In genomic region chr10:44148337-44149317, GRCm38 (mm10) we compare ENCODE assay signal across 8 mouse cellular contexts. TPM values are rescaled to one million over a fixed set of nuclear protein-coding genes. Genes with fewer than 3 reads are reported as not detected.
DNase-seq lines count a peak whose midpoint lies in the region; ATAC-seq lines count a peak whose summit lies in the region.

Gene Crybg1, minus strand, starts transcription at chr10:44148853.

- WGBS in intestine, embryonic 14.5 days, result 5% methylated on average over 53 of the region's 53 CpGs
- WGBS in midbrain, embryonic 16.5 days, result 5% methylated on average over 53 of the region's 53 CpGs

- H3K36me3 ChIP-seq in intestine, embryonic 14.5 days (ENCODE audit: control insufficient read depth, insufficient read depth, low read length), result no peaks in the 10 kb centered on the region
- H3K36me3 ChIP-seq in midbrain, embryonic 16.5 days (ENCODE audit: control insufficient read depth, insufficient read depth, low read length), result no peaks in the 10 kb centered on the region

- H3K9me3 ChIP-seq in intestine, embryonic 14.5 days (ENCODE audit: control insufficient read depth, low read length), result no peaks in the 10 kb centered on the region
- H3K9me3 ChIP-seq in midbrain, embryonic 16.5 days (replicated peaks; ENCODE audit: control insufficient read depth, low read length, poor library complexity, severe bottlenecking), result no peaks in the 10 kb centered on the region

- peak within 1 kb of the TSS; percentile 38 for H3K4me3 ChIP-seq in intestine, embryonic 14.5 days (ENCODE audit: low read depth, low read length)
- peak within 1 kb of the TSS; percentile 39 for H3K4me3 ChIP-seq in midbrain, embryonic 16.5 days (ENCODE audit: low read depth, low read length)

- peak within 1 kb of the TSS; percentile 79 for H3K4me2 ChIP-seq in intestine, embryonic 14.5 days (ENCODE audit: low read length)
- H3K4me2 ChIP-seq in midbrain, embryonic 16.5 days (ENCODE audit: low read length), result peak within 1 kb of the TSS; percentile 75

- peak; percentile 11 to 33 for DNase-seq in frontal cortex, postnatal 10 days (ENCODE audit: low spot score in 2 of 2)
- no peak for DNase-seq in frontal cortex, postnatal 36 days (ENCODE audit: low spot score in 2 of 2)
- peak; percentile 73 to 82 for DNase-seq in cerebellum, postnatal 10 days
- DNase-seq in gastrocnemius, adult 18-20 months (ENCODE audit: low spot score), result peak; percentile 12
- DNase-seq in intestine, embryonic 14.5 days (ENCODE audit: low spot score), result peak; percentile 91
- DNase-seq in liver, result peak; percentile 81
- DNase-seq in spleen, postnatal 4 days (ENCODE audit: low spot score in 2 of 2), result peak; percentile 65 to 88

- H3K27me3 ChIP-seq in intestine, embryonic 14.5 days (replicated peaks; ENCODE audit: control insufficient read depth, insufficient read depth, low read length), result no peaks in the 10 kb centered on the region
- peaks cover 4% of the 10 kb centered on the region for H3K27me3 ChIP-seq in midbrain, embryonic 16.5 days (ENCODE audit: control insufficient read depth, insufficient read depth, low read depth, low read length)

- no peak within 1 kb of the TSS for H3K9ac ChIP-seq in intestine, embryonic 14.5 days (ENCODE audit: low read length)
- H3K9ac ChIP-seq in midbrain, embryonic 16.5 days (ENCODE audit: low read depth, low read length), result peak within 1 kb of the TSS; percentile 30; the same call in 1 of the 2 replicates

- no peaks in the 10 kb centered on the region for H3K4me1 ChIP-seq in intestine, embryonic 14.5 days (replicated peaks; ENCODE audit: control insufficient read depth, insufficient read depth, low read length)
- peaks cover 11% of the 10 kb centered on the region for H3K4me1 ChIP-seq in midbrain, embryonic 16.5 days (ENCODE audit: control insufficient read depth, insufficient read depth, low read length)

- H3K27ac ChIP-seq in intestine, embryonic 14.5 days (ENCODE audit: low read depth), result no peak within 1 kb of the TSS
- no peak within 1 kb of the TSS for H3K27ac ChIP-seq in midbrain, embryonic 16.5 days (ENCODE audit: low read length)

- peak; percentile 88 for ATAC-seq in intestine, embryonic 14.5 days (replicated peaks; ENCODE audit: low FRiP score, low TSS enrichment, low read depth)
- ATAC-seq in midbrain, embryonic 16.5 days, result peak; percentile 73

RNA-seq across cellular contexts. Expression of gene Crybg1, which starts in this region (rescaled TPM):
- total RNA-seq in gastrocnemius, adult 18-20 months (2021), result 1 to 10 TPM; 1.1 to 1.6 TPM
- polyA plus RNA-seq in intestine, embryonic 14.5 days (2014; fragmentation: Nextera tagmentation; extraction: Ambion mirVana), result 0.43 and 0.54 TPM in 2 replicates
- polyA plus RNA-seq in midbrain, embryonic 16.5 days (2015; fragmentation: Nextera tagmentation; extraction: Ambion mirVana), result 0.14 and 0.16 TPM in 2 replicates

Comparison
In these comparisons a context has a peak if more than half of its experiments do, and no peak if none do; other contexts are left out.
1. DNase-seq: peak in frontal cortex, postnatal 10 days (2 of 2), cerebellum, postnatal 10 days (2 of 2), gastrocnemius, adult 18-20 months (single experiment), liver (single experiment) and spleen, postnatal 4 days (2 of 2); none in frontal cortex, postnatal 36 days (0 of 2).
2. Peak in DNase-seq, ATAC-seq, H3K4me3 ChIP-seq and H3K4me2 ChIP-seq in intestine, embryonic 14.5 days; RNA of the gene not detected or under 1 TPM.
3. Peak in ATAC-seq, H3K4me3 ChIP-seq, H3K9ac ChIP-seq and H3K4me2 ChIP-seq in midbrain, embryonic 16.5 days; RNA of the gene not detected or under 1 TPM.